Mouse (Mus musculus) neural tube, embryonic 12.5 days (tissue): ENCODE measurements around the gene Baz1a. TPM values are rescaled to one million over a fixed set of nuclear protein-coding genes. Genes with fewer than 3 reads are reported as not detected.
"Not testable (repeated sequence)": the region's sequence is repeated elsewhere in the genome, so short reads cannot be mapped to it uniquely, and the experiment has no call there.

Experiments
- ATAC-seq: fragments of 200-750 bp; cut with Nextera tagmentation; 2 replicates; pipeline ENCODE4 v1.8.0; 2017; ENCODE audit warnings: low read depth, mild to moderate bottlenecking, moderate TSS enrichment, moderate library complexity; ENCODE audit not compliant: low FRiP score
- H3K27ac ChIP-seq: fragments of 300-500 bp; sonication (generic); 2 replicates; pipeline ENCODE4 v1.5.1; 2016
- H3K27me3 ChIP-seq: fragments of 300-500 bp; sonication (generic); replicated peaks from 2 replicates; pipeline ENCODE4 v1.6.1; 2016; ENCODE audit warnings: mild to moderate bottlenecking
- H3K36me3 ChIP-seq: fragments of 300-500 bp; sonication (generic); 2 replicates; pipeline ENCODE4 v1.6.1; 2016; ENCODE audit warnings: mild to moderate bottlenecking
- H3K4me1 ChIP-seq: fragments of 300-500 bp; sonication (generic); 2 replicates; pipeline ENCODE4 v1.6.1; 2016
- H3K4me2 ChIP-seq: fragments of 300-500 bp; sonication (generic); replicated peaks from 2 replicates; pipeline ENCODE4 v1.6.1; 2016; ENCODE audit warnings: mild to moderate bottlenecking
- H3K4me3 ChIP-seq: fragments of 300-500 bp; sonication (generic); 2 replicates; pipeline ENCODE4 v1.5.1; 2016
- H3K9ac ChIP-seq: fragments of 300-500 bp; sonication (generic); 2 replicates; pipeline ENCODE4 v1.6.1; 2016; ENCODE audit warnings: mild to moderate bottlenecking
- H3K9me3 ChIP-seq: fragments of 300-500 bp; sonication (generic); 2 replicates; pipeline ENCODE4 v1.6.1; 2016; ENCODE audit warnings: mild to moderate bottlenecking
- WGBS: fragments of 180-500 bp; shearing (Covaris S2); methylation state at CpG from one replicate; pipeline ENCODE4 v1.1.7; 2016; 5-methylcytosine and 5-hydroxymethylcytosine counted together
- polyA plus RNA-seq: library from polyadenylated mRNA; unstranded; fragments of >200 nt; fragmentation: Nextera tagmentation; extraction: Ambion mirVana; gene quantifications from 2 replicates; pipeline ENCODE4 v1.2.1, GENCODE M21; 2016

Baz1a gene
- polyA plus RNA-seq, 1 experiment from 2014 or later = 33.5 TPM

DNA sequence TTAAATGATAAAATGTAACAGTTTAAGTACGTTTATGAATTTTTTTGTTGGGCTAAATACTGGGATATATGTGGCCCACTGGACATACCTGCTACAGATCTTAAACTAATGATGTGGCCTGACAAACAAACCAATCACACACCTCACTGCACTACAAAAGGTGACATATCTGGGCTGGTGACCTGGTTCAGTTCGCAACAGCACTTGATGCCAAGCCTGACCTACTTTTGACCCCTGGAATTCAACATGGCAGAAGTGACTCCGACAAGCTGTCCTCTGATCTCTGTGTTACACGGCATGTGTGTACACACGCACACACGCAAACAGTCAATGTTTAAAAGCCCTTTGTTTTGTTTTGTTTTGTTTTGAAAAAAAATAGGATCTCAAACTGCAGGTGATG lies 68.0 kb downstream of the Baz1a start:
- Histone ChIP-seq H3K9me3 (no peaks in the 10 kb centered on the region), H3K9ac (no peak overlapping the region), H3K4me1 (no peaks in the 10 kb centered on the region), H3K27ac (no peak overlapping the region), H3K27me3 (no peaks in the 10 kb centered on the region), H3K36me3 (peaks cover under 1% of the 10 kb centered on the region; the same call in 1 of the 2 replicates), H3K4me2 (no peak overlapping the region), H3K4me3 (no peak overlapping the region)
- 86% methylated on average over 6 of the region's 6 CpGs for WGBS
- ATAC-seq = no peak

DNA sequence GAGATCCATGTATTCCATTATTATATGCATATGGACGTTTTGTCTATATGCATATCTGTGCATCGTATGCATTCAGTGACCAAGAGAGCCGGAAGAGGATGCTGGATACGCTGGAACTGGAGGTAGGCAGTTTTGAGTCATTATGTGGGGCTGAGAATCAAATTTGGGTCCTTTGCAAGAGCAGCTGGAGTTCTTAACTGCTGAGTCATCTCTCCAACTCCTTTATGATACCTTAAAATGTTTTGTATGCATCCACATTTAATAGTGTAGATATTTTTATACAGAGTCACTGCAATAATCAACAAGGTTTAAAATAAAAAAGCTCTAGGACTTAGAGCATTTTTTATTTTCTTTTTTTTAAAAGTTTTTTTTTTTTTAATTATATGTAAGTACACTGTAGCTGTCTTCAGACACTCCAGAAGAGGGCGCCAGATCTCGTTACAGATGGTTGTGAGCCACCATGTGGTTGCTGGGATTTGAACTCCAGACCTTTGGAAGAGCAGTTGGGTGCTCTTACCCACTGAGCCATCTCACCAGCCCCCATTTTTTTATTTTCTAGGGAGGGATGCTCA lies 71.5 kb downstream of the Baz1a start:
- not testable (repeated sequence) for H3K4me3 ChIP-seq, H3K4me2 ChIP-seq, H3K27me3 ChIP-seq, ATAC-seq, H3K9me3 ChIP-seq, H3K4me1 ChIP-seq, H3K9ac ChIP-seq, H3K27ac ChIP-seq
- WGBS = 90% methylated on average over 6 of the region's 6 CpGs
- peaks cover 23% of the 10 kb centered on the region for H3K36me3 ChIP-seq

DNA sequence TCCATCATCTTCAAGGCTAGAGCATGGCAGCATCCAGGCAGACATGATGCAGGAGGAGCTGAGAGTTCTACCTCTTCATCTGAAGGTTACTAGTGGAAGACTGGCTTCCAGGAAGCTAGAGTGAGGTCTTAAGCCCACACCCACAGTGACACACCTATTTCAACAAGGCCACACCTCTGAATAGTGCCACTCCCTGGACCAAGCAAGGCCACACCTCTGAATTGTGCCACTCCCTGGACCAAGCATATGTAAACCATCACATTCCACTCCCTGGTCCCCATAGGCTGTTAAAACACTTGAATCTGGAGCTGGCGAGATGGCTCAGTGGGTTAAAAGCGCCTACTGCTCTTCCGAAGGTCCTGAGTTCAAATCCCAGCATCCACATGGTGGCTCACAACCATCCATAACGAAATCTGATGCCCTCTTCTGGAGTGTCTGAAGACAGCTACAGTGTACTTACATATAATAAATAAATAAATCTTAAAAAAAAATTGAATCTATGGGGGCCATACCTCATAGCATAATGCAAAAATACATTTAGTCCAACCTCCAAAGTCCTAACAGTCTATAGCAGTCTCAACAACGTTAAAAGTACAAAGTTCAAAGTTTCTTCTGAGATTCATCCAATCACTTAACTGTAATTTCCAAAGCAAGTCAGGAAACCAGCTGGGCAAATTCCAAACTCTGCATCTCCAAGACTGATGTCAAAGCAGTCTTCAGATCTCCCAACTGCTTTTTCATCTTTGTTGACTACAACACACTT lies 76.4 kb downstream of the Baz1a start:
- H3K4me1 ChIP-seq, H3K4me3 ChIP-seq, H3K4me2 ChIP-seq, H3K27ac ChIP-seq, ATAC-seq, H3K27me3 ChIP-seq, H3K9ac ChIP-seq, H3K9me3 ChIP-seq: not testable (repeated sequence)
- 96% methylated on average over 5 of the region's 5 CpGs for WGBS
- peaks cover 35% of the 10 kb centered on the region for H3K36me3 ChIP-seq

DNA sequence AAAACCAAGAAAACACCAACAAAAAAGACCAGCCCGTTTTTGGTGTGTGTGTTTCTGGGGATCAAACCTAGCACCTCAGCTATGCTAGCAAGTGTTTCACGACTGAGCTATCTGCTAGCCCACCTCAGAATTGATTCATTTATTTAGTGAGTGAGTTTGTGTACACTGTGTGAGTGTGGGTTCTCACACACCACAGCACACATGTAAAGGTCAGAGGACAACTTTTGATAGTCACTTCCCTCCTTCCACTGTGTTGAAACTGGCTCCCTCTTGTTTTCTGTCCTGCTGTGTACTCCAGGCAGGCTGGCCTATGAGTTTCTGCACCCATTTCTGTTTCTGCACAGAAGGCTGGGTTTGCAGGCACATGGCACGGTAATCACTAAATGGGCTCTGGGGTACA lies 103.8 kb downstream of the Baz1a start:
- peaks cover 66% of the 10 kb centered on the region for H3K36me3 ChIP-seq
- H3K27ac ChIP-seq = no peak overlapping the region
- 92% methylated on average over 3 of the region's 3 CpGs for WGBS

DNA sequence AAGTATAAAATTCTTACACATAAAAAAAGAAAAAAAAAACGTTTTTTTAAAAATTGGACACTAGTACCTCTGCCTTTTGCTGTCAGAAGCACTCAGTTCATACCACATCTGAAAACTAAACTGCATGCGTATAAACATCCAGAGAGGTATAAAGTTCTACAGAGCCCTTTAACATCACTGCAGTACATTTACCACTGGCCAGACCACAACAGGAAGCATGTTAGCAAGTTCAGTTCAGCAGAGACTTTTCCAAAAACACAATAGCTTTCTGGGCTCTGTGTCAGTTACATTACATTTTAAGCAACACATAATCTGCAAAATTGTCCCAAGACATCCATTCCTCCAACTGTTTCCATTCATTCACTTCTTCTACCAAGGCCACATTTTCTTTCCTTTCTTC lies 121.6 kb downstream of the Baz1a start:
- H3K4me2 ChIP-seq, H3K36me3 ChIP-seq, H3K4me3 ChIP-seq, ATAC-seq, H3K9me3 ChIP-seq, H3K27me3 ChIP-seq, H3K9ac ChIP-seq, H3K27ac ChIP-seq, H3K4me1 ChIP-seq: not testable (repeated sequence)
- 30% methylated on average over 1 of the region's 2 CpGs for WGBS

More for the DNA sequence above, 103.8 kb downstream of the Baz1a start:
- Histone ChIP-seq H3K4me3 (no peak overlapping the region), H3K9me3 (no peaks in the 10 kb centered on the region), H3K27me3 (no peaks in the 10 kb centered on the region), H3K4me1 (no peaks in the 10 kb centered on the region), H3K9ac (no peak overlapping the region), H3K4me2 (no peak overlapping the region)
- no peak for ATAC-seq

DNA sequence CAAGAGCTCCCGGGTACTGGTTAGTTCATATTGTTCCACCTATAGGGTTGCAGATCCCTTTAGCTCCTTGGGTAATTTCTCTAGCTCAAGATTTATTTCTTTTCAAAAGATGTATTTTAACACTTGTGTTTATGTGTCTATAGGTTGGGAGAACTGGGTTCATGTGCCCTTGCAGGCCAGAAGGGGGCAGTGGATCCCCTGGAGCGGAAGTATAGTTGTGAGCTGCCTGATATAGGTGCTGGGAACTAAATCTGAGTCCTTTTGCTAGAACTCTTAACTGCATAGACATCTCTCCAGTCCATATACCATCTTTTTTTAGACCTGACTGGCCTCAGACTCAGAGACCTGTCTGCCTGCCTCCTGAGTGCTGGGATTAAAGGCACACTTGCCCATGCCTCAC lies 123.7 kb downstream of the Baz1a start:
- no peaks in the 10 kb centered on the region for H3K27me3 ChIP-seq
- 94% methylated on average over 2 of the region's 2 CpGs for WGBS
- no peaks in the 10 kb centered on the region for H3K9me3 ChIP-seq
- no peaks in the 10 kb centered on the region for H3K36me3 ChIP-seq
- H3K4me3 ChIP-seq = no peak overlapping the region
- no peak overlapping the region for H3K27ac ChIP-seq
- no peak overlapping the region for H3K4me2 ChIP-seq
- no peak overlapping the region for H3K9ac ChIP-seq
- ATAC-seq = no peak
- no peaks in the 10 kb centered on the region for H3K4me1 ChIP-seq

DNA sequence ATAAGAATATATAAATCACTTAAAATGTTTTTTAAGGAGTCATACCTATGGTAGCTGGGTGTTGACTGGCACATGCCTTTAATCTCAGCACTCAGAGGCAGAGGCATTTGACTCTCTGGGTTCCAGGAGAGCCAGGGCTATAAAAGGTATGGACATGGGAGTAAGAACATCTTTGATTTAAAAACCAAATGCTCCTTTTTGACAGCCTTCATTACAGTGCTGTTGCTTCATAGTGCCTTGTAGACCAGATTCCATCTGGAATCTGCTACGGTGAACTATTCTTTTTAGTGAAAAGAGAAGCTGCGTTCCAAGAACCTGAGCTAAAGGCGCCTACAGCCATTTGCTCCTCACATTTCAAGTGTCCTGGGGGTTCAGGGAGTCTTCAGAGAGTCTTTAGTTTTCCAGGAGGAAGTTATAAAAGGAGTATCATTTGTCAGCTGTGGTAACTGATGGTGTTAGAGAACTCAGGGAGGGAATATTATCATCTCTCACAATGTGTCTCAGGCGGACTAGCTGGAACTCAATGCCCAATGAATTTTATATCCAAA lies 126.5 kb downstream of the Baz1a start:
- Histone ChIP-seq H3K27ac (no peak overlapping the region), H3K36me3 (no peaks in the 10 kb centered on the region), H3K9me3 (peaks cover 4% of the 10 kb centered on the region; the same call in 1 of the 2 replicates), H3K9ac (no peak overlapping the region), H3K4me3 (no peak overlapping the region), H3K4me2 (no peak overlapping the region), H3K27me3 (no peaks in the 10 kb centered on the region), H3K4me1 (no peaks in the 10 kb centered on the region)
- no peak for ATAC-seq
- 85% methylated on average over 4 of the region's 4 CpGs for WGBS

DNA sequence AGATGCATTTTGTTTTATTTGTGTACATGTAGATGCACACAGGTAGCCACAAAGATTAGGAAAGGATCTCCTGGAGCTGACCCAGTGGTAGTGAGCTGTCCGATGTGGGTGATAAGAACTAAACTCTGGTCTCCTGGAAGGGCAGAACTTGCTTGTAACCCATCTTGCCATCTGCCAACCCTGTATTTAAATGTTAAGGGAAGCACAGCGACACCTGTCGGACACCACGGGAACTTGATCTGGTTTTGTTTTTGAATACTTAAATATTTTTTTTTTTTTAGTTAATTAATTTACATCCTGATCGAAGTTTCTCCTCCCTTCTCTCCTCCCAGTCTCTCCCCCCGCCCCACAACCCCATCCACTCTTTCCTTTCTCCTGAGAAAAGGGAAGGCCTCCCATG lies 134.5 kb downstream of the Baz1a start:
- Histone ChIP-seq H3K4me2 (no peak overlapping the region), H3K36me3 (no peaks in the 10 kb centered on the region), H3K9me3 (peaks cover 4% of the 10 kb centered on the region; the same call in 1 of the 2 replicates), H3K4me3 (no peak overlapping the region), H3K27me3 (no peaks in the 10 kb centered on the region), H3K9ac (no peak overlapping the region), H3K27ac (no peak overlapping the region), H3K4me1 (no peaks in the 10 kb centered on the region)
- ATAC-seq = no peak
- WGBS = 16% methylated on average over 6 of the region's 6 CpGs

DNA sequence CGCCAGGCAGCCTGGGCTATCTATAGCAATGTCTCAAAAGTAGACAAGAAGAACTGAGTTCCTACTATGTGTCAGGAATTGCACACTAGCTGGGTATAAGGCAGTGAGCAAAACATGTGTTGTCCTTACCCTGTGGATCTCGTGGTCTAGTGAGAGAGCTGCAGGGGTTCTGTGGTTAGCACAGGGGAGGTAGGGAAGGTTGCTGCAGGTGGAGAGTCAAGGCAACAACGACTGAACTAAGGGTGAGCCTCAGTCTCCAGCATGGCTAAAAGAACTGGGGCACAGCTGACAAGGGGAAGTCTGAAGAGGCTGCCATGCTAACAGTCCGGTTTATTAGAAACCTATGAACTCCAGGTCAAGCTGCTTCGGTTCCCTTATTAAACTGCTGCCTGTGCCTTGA lies 134.9 kb downstream of the Baz1a start:
- no peaks in the 10 kb centered on the region for H3K27me3 ChIP-seq
- no peak overlapping the region for H3K4me2 ChIP-seq
- no peak overlapping the region for H3K4me3 ChIP-seq
- WGBS = 75% methylated on average over 5 of the region's 5 CpGs
- no peak overlapping the region for H3K27ac ChIP-seq
- no peak overlapping the region for H3K9ac ChIP-seq
- H3K36me3 ChIP-seq = no peaks in the 10 kb centered on the region
- H3K9me3 ChIP-seq = peaks cover 4% of the 10 kb centered on the region; the same call in 1 of the 2 replicates
- no peak for ATAC-seq
- H3K4me1 ChIP-seq = no peaks in the 10 kb centered on the region

DNA sequence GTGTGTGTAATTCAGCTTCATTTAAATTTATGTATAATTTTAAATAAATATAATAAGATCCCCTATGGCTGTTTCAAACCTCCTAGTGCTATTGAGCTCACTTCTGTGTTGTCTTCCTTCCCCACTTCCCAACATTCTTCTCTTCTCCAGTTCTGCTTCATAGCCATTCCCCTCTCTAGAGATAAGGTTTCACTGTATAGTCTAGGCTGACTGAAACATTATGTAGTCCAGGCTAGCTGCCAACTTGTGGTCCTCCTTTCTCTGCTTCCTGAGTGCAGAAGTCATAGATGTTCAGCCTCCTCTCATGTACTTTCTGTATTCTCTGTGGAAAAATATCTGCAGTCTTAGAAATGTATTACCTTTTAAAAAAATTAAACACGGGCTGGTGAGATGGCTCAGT lies 136.3 kb downstream of the Baz1a start:
- no peak overlapping the region for H3K4me2 ChIP-seq
- no peak overlapping the region for H3K4me3 ChIP-seq
- no peak overlapping the region for H3K9ac ChIP-seq
- WGBS = 81% methylated on average over 1 of the region's 1 CpGs
- no peaks in the 10 kb centered on the region for H3K36me3 ChIP-seq
- H3K4me1 ChIP-seq = no peaks in the 10 kb centered on the region
- no peak for ATAC-seq
- H3K27me3 ChIP-seq = no peaks in the 10 kb centered on the region
- H3K9me3 ChIP-seq = peaks cover 2% of the 10 kb centered on the region; the same call in 1 of the 2 replicates
- no peak overlapping the region for H3K27ac ChIP-seq

DNA sequence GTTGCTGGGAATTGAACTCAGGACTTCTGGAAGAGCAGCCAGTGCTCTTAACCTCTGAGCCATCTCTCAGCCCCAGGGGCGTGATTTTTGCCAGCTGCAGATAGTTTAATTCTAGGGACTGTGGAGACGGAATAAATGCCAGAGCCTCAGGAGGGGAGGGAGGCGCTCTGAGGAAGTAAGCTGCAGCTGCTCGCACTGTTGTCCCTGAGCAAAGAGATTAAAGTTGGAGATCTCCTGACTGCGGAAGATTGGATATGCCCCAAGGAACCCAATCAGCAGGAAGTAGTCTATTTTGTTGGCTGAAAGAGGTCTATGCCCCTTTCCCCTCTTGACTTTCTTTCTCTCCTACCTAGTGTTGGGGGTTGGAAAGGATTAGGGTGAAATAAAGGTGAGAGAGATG lies 137.3 kb downstream of the Baz1a start:
- no peak overlapping the region for H3K4me2 ChIP-seq
- no peak for ATAC-seq
- no peak overlapping the region for H3K9ac ChIP-seq
- 51% methylated on average over 5 of the region's 5 CpGs for WGBS
- H3K27ac ChIP-seq = no peak overlapping the region
- H3K9me3 ChIP-seq = no peaks in the 10 kb centered on the region
- H3K27me3 ChIP-seq = no peaks in the 10 kb centered on the region
- H3K36me3 ChIP-seq = no peaks in the 10 kb centered on the region
- no peaks in the 10 kb centered on the region for H3K4me1 ChIP-seq
- H3K4me3 ChIP-seq = no peak overlapping the region

DNA sequence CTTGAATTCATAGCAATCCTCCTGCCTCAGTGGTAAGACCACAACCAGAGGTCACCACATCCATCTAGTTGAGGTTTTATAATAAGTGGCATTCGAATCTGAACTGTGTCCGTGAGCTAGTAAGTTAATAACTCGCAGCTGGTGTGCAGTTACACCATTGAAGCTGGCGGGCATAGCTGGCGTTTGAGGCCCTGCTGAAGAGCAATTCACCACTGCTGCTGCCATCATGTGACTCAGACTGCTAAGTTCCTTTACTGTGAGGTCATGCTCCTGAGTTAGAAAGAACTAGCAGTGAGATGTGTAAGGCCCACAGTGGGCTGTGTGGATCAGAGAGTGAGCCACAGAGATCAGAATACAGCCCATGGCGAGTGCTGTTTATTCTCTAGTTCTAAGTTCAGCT lies 139.4 kb downstream of the Baz1a start:
- no peaks in the 10 kb centered on the region for H3K9me3 ChIP-seq
- no peak overlapping the region for H3K27ac ChIP-seq
- H3K4me1 ChIP-seq = no peaks in the 10 kb centered on the region
- ATAC-seq = no peak
- no peak overlapping the region for H3K4me2 ChIP-seq
- H3K4me3 ChIP-seq = no peak overlapping the region
- no peak overlapping the region for H3K9ac ChIP-seq
- 76% methylated on average over 6 of the region's 6 CpGs for WGBS
- H3K27me3 ChIP-seq = no peaks in the 10 kb centered on the region
- H3K36me3 ChIP-seq = no peaks in the 10 kb centered on the region
